Mouse (Mus musculus) thymus, postnatal 14 days (tissue): ENCODE results near the gene Ptprn2.

Source experiments
- DNase-seq: peaks from one replicate; pipeline ENCODE4 v3.0.0; 2021

Gene Ptprn2

GRCm38 (mm10) chr12:117152366-117153165, 667.0 kb downstream of the Ptprn2 start:
- DNase-seq, result no peak

GRCm38 (mm10) chr12:117153166-117153480, 667.6 kb downstream of the Ptprn2 start:
- no peak for DNase-seq

GRCm38 (mm10) chr12:117153671-117154355, 668.3 kb downstream of the Ptprn2 start:
- peak; percentile 15 for DNase-seq

GRCm38 (mm10) chr12:117154356-117155243, 669.1 kb downstream of the Ptprn2 start:
- no peak for DNase-seq

- DNase-seq, result no peak
Measured at GRCm38 (mm10) chr12:117155307-117156220, 670.0 kb downstream of the Ptprn2 start.

- DNase-seq, result no peak
Measured at GRCm38 (mm10) chr12:117156256-117156655, 670.7 kb downstream of the Ptprn2 start.

- no peak for DNase-seq
Measured at GRCm38 (mm10) chr12:117156786-117157185, 671.3 kb downstream of the Ptprn2 start.

GRCm38 (mm10) chr12:117157249-117157648, 671.7 kb downstream of the Ptprn2 start:
- no peak for DNase-seq

- DNase-seq, result no peak
Measured at GRCm38 (mm10) chr12:117157660-117158386, 672.3 kb downstream of the Ptprn2 start.

GRCm38 (mm10) chr12:117158950-117159668, 673.6 kb downstream of the Ptprn2 start:
- DNase-seq, result no peak

- DNase-seq, result no peak
Measured at GRCm38 (mm10) chr12:117159669-117160210, 674.2 kb downstream of the Ptprn2 start.

GRCm38 (mm10) chr12:117160211-117160891, 674.8 kb downstream of the Ptprn2 start:
- DNase-seq, result no peak

GRCm38 (mm10) chr12:117162180-117162579, 676.7 kb downstream of the Ptprn2 start:
- no peak for DNase-seq

- no peak for DNase-seq
Measured at GRCm38 (mm10) chr12:117163789-117164188, 678.3 kb downstream of the Ptprn2 start.

GRCm38 (mm10) chr12:117166266-117166665, 680.7 kb downstream of the Ptprn2 start:
- DNase-seq, result no peak

- no peak for DNase-seq
Measured at GRCm38 (mm10) chr12:117169670-117170069, 684.1 kb downstream of the Ptprn2 start.

- no peak for DNase-seq
Measured at GRCm38 (mm10) chr12:117172529-117172884, 687.0 kb downstream of the Ptprn2 start.

GRCm38 (mm10) chr12:117172885-117173529, 687.5 kb downstream of the Ptprn2 start:
- DNase-seq, result peak; percentile 49

GRCm38 (mm10) chr12:117174189-117174588, 688.7 kb downstream of the Ptprn2 start:
- DNase-seq, result no peak
